Mouse (Mus musculus) ES-E14 (cell line): ENCODE measurements around the gene Cldn8.

Experiments used
- CHD2 ChIP-seq: IDR thresholded peaks from 2 replicates; pipeline ENCODE4 v1.6.1; 2014; ENCODE audit warnings: mild to moderate bottlenecking, low read depth, low read length, inconsistent platforms
- HCFC1 ChIP-seq: IDR thresholded peaks from 2 replicates; pipeline ENCODE4 v1.6.1; 2012; ENCODE audit warnings: low read length, inconsistent platforms, borderline replicate concordance; ENCODE audit not compliant: insufficient read depth
- MAFK ChIP-seq: IDR thresholded peaks from 2 replicates; pipeline ENCODE4 v1.6.1; 2014; ENCODE audit warnings: mild to moderate bottlenecking, low read depth, low read length, inconsistent platforms; ENCODE audit not compliant: insufficient read depth
- ZC3H11A ChIP-seq: IDR thresholded peaks from 2 replicates; pipeline ENCODE4 v1.6.1; 2012; ENCODE audit warnings: low read depth, mild to moderate bottlenecking, inconsistent platforms, low read length, borderline replicate concordance
- ZNF384 ChIP-seq: IDR thresholded peaks from 2 replicates; pipeline ENCODE4 v1.6.1; 2012; ENCODE audit warnings: low read depth, low read length, inconsistent platforms

DNA sequence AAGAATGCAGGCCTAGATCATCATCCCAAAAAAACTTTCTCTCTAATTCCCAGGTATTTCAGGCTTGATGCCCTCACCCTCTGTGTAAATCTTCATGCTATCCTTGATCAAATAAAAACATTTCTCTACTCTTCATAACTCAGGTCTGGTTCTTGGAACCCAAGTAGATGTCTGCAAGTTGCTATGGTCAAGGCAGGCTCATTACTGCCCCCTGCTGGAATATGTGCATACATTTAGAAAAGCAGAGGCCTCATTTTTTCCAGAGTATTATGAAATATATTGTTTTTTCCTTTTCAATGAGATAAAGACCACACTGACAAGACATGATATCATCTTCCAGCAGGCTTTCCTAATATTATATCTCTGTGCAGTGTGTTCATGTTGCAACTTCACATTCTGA, 29.8 kb upstream of the Cldn8 start:
- TF ChIP-seq HCFC1 (no peak), CHD2 (no peak), ZNF384 (no peak), ZC3H11A (no peak), MAFK (no peak)
